Mouse (Mus musculus): ENCODE measurements around the gene Col13a1. TPM values are rescaled to one million over a fixed set of nuclear protein-coding genes. Genes with fewer than 3 reads are reported as not detected.

Col13a1 gene
- 1 to 10 TPM; 1.7 to 2.4 TPM for total RNA-seq (2021)
- long read RNA-seq, experiment 1, partial matches to known transcripts = 0 of 2 reads
- long read RNA-seq, experiment 1, other reads (novel, unspliced or antisense) = 2 of 2 reads
- long read RNA-seq, experiment 2, partial matches to known transcripts = 0 of 2 reads
- long read RNA-seq, experiment 2, other reads (novel, unspliced or antisense) = 2 of 2 reads

DNA sequence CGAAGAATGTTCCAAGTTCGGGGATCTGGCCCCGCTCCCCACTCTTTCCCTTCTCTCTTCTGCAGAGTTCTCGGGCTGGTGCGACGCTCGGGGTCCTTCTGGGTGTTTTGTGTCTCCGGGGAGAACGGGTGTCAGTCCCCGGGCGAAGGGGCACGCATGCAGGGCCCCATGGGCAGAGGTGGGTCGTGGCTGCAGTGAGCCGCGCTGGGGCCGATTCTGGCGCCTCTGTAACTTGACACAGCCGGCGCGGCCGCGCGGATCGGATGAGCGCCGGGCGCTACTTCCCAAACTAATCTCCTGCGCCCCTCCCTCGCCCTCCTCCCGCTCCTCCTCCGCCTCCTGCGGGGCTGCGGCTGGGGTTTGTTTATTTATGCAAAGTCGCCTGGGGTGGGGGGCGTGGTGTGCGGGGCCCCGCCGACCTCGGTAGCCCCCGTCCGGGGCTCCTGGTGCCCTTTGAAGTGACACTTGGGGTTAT lies at the start of gene Col13a1:
Gene Col13a1, minus strand, starts transcription at position 243 of the 475 bp plus-strand sequence.
- no peak for DNase-seq (ENCODE audit: low spot score in 2 of 2)

DNA sequence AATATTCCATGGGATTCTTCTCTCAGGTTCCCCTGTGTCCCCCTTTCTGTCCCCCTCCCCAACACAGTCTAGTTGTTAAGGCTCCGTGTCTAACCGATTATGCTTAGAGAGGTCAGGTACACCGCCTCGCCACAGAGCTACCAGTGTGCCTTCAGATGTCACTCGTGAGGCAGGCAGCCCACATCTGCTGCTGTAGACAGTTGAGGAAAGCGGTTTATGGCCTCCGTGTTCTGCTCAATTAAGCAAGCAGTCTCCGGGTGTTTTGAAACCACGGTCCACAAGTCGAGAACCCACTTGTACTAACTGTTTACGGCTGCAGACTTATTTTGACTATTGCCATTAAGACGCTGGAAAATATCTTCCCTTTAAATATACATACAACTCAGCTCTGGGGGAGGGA lies 48.8 kb upstream of the Col13a1 start:
- DNase-seq (ENCODE audit: low spot score in 2 of 2) = no peak

DNA sequence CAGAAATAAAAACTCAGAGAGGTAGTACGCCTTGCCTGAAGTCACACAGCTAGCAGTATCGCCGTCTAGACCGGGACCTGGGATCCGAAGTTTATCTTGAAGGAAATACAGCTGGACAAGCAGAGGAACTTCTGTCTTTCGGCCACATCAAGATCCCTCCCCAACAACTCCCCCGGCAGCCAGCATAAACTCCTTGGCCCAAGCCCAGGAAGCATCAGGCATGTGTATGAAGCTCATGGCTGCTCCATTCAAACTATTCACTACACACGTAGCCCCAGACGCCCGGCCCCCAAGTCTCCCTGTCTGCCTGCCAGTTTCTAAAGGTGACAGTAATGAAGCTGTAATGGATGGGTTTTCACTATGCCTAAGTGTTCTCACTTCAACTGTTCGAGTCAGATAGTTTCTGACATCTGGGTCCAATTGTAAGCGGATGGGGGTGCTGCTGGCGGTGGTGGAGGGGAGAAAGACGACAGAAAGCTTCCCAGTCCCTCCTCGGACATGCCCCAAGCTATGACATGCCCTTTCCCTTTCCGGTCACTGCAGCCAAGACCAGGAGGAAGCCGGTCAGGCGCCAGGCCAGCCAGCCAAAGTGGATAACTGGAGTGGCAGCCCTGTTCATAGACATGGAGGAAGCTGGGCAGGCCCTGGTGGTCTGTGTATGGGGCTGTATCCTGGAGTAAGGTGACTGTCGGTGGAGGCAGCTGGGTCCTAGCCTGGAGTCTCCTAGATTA lies 45.1 kb upstream of the Col13a1 start:
- no peak for DNase-seq (ENCODE audit: low spot score in 2 of 2)

DNA sequence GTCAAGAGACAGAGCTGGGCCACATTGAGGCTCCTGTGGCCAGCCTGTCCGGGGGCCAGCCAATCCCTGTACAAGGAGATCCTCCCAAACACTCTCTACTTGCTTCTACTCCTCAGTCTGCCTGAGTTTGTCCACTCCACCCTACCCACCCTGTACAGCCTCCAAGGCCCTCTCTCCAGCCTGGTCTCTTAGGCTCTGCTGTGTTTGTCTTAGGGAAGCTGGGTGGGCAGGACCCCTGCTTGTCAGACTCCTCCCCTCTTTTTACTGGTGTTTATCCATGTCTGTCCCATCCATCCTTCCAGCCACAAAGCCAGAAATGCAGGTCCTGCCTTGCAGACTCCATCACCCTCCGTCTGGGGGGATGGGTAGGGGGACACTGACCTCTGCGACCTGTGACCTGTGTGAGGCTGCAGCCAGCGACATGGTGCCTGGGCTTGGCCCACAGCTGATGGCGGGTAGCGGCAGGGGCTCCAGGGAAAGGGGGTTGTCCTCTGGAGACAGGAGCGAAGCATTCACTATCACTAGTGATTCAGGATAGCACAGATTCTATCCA lies 41.2 kb upstream of the Col13a1 start:
- no peak for DNase-seq (ENCODE audit: low spot score in 2 of 2)

DNA sequence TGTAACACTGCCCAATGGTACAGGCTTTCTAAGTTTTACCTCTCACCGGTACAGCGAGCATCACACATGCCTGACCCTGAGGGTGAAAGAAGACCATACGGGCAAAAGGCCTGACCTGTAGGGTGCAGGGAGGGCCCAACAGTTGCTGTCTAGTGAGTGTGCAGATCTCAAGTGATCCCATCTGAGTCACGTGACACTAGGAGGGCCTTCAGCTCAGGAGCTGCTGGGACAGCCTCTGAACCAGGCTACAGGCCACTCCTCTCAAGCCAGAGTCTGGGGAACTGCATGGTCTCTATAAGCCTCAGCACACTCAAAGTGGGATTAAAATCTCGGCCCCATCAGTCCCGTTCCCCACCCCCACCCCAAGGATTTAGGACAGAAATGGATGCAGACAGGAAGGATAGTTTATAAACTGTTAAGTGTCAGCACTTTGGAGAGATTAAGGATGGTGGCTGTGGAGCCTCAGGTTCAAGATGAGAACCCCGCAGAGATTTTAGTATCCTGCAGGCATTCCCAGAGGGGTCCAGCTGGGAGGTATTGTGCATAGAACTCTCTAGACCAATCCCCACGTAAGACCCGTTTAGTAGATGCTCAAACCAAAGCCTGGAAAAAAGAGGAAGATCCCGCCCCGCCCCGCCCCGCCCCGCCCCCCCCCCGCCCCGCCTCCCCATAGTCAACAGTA lies 40.6 kb upstream of the Col13a1 start:
- no peak for DNase-seq (ENCODE audit: low spot score in 2 of 2)

DNA sequence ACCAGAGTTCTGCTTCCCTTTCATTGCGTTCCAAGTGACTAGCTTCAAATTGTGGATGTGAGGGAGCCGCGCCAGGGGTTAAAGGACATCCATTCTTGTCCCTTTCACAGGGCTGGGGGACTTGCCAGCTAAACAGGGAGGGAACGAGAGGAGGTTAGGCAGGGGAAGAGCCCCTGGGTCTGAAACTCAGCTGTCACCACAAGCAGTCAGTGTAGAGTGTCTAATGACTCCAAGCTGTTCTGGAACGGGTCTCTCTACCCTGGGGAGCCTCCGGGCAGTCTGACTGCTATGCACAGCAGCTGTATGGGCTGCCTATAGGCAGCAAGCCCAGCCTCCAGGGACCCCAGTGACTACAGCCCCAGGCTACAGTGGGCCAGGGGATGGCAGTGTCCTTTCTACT lies 38.0 kb upstream of the Col13a1 start:
- DNase-seq (ENCODE audit: low spot score in 2 of 2) = peak in 1 of 2 experiments; percentile 13

DNA sequence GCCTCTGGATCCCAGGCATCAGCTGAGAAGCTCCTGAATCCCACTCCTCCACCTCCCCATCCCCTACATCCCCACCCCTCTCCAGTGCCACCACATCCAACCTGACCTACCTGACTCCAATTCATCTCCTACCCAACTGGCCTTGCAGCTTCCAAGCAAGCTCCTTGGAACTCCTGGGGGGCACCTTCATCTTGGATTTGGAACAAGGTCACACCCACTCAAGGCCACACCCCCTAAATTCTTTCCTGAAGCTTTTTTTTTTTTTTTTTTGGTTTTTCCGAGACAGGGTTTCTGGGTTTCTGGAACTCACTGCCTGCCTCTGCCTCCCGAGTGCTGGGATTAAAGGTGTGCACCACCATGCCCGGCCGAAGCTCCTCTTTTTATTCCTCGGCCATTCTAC lies 34.3 kb upstream of the Col13a1 start:
- DNase-seq (ENCODE audit: low spot score in 2 of 2) = no peak

DNA sequence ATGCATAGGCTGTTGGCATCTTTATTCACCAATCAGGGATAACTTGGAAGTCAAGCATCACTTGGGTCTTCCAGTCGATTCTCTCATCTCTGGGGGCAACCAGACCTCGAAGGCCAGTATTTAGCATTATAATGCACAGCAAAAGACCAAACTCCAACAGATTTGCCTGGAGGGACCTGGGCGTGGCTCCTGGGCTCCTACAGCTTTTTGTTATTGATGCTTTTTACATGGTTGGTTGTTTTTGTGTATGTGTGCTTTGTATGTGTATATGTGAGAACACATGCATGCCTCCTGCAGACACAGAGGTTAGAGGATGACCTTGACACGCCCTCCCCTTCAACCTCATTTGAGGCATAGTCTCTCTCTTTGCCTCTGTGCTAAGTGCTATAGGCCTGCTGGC lies 33.5 kb upstream of the Col13a1 start:
- DNase-seq (ENCODE audit: low spot score in 2 of 2) = no peak

DNA sequence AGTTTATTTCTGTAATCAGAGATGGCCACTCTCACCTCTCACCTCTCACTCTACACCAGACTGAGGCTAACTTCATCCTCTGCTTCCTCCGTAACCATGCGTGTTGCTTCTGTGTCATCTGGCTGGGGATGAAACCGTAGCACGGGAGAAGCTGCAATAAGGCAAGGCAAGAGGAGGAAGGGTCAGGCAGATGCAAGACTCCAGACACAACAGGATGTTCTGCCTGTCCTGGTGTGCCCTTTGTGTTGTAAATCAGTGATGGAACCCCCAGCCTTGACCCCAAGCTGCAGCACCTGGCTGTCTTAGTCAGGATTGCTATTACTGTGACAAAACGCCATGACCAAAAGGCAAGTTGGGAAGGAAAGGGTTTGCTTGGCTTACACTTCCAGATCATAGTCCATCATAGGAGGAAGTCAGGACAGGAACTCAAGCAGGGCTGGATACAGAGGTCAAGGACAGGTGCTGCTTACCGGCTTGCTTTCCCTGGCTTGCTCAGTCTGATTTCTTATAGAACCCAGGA lies 31.1 kb upstream of the Col13a1 start:
- DNase-seq (ENCODE audit: low spot score in 2 of 2) = no peak

DNA sequence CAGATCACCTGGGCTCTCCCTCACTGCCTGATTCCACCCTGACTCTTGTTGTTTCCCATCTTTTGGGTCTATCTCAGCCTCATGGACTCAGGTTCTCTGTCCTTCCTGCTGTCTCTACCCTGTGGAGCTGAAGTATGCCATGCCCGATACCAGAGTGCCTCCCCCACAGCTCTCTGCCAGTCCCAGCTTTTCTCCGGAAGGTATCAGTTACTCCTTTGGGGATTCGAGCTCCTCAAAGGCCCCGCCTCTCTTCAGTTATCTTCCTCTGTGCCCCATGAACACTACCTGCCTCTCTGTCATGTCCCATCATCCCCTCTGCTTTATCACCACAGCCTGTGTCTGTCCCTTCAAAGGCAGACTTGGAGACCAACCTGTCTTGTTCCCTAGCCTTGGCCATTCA lies 29.1 kb upstream of the Col13a1 start:
- DNase-seq (ENCODE audit: low spot score in 2 of 2) = no peak

DNA sequence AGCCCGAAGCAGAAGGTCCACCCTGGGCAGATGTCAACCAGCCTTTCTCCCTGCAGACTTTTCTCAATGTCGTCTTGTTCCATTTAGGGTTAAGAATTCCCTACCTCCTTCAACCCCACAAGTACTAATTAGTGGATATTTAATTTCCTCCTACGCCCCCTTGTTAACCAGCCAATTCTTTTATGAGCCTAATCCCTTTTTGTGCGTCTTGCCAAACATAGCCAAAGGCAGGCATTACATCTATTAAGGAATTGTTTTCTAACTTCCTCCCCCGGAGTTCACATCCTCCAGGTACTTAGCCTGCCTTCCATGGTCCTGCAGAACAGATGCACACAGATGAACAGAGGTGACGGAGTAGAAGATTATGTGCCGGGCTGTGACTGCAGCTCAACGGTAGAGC lies 27.5 kb upstream of the Col13a1 start:
- no peak for DNase-seq (ENCODE audit: low spot score in 2 of 2)

DNA sequence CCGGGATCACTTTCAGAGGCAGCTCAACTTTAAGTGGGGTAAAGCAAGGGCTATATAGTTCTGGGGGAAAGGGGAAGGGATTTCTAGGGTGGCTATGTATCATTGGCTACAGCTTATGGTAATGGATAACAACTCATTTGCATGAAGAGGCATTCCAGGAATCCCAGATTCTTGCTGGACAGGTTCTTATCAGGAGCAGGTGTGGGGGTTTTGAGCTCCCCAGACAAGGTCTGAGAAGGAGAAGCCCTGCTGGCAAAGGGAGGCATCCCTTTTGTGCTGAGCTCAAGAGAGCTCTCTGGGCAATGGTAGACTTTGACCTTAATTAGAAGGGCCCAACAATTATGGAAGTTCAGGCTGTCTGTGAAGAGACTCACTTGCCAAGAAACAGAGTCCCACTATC lies 21.3 kb upstream of the Col13a1 start:
- no peak for DNase-seq (ENCODE audit: low spot score in 2 of 2)

DNA sequence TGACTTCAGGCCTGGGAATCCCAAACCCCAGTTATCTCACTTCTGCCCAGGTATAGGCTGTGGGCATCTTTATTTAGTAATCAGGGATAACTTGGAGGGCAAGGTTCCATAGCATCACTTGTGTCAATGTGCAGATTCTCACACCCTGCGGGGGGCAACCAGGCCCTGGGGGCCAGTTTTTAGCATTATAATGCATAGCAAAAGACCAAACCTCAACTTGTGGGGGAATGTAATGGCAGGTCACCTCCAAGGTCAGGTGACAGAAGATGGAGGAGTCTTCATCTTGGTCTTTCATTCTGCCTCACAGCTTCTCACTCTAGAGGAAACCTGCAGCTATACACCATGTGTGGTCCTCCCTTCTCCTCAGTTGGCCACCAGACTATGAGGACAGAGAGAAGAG lies 20.9 kb upstream of the Col13a1 start:
- DNase-seq (ENCODE audit: low spot score in 2 of 2) = no peak

DNA sequence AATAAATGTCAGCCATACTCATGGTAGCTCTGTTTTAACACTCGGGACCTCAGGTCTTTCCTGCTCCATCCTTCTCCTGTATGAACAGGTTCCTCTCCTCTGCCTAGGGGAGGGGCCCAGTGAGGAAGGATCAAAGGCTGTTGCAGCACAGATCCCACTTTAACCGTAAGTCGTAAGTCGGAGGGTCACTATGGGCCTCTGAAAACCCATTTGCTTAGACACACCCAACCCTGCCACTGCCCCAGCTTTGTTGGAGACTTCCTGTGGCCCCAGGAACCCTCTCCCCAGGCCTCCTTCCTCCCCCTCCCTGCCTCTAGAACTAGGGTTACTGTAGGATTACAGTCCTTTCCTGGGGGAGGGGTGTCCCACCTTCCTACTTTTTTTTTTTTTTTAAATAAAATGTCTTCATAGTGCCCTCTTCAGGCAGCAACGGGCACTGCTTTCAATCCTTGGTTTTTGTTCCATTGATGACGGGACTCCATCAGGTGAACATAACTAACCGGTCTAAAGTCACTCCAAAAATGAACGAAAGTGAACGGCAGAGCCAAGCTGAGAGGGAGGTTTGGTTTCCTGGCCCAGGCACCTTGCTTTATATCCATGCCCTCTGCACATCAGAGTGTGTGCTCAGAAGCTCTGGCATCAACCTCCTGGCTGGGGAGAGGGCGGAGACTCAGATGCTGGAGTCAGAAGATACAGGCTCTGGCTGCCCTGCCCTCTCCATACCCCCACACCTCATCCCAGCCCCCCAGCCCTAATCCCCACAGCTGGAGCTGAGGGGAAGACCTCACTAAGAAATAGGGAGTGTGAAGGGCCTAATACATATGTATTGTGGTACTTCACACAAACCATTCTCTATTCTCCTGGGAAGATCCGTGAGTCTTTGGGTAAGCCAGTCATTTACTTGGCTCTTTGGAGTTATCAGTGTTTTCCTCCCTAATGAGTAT lies 12.8 kb upstream of the Col13a1 start:
- DNase-seq (ENCODE audit: low spot score in 2 of 2) = no peak

DNA sequence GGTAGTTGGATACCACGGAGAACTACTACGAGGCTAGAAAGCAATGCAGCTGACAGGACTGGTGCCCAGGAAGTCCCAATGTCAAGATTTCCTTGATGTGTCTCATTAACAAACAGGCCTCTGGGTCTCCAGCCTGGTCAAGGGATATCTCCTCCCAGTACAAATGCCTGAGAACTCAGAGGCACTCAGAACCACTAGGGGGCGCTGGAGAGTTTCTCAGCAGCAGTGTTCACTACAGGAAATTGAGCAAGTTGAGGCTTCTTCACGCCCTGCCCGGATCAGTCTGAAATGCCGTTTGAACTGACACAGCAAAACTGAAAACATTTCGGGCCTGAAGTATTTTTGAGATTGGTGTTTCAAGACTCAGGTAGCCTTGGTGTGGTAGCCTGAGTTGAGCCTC lies 1.5 kb upstream of the Col13a1 start:
- DNase-seq (ENCODE audit: low spot score in 2 of 2) = peak; percentile 89 to 92

DNA sequence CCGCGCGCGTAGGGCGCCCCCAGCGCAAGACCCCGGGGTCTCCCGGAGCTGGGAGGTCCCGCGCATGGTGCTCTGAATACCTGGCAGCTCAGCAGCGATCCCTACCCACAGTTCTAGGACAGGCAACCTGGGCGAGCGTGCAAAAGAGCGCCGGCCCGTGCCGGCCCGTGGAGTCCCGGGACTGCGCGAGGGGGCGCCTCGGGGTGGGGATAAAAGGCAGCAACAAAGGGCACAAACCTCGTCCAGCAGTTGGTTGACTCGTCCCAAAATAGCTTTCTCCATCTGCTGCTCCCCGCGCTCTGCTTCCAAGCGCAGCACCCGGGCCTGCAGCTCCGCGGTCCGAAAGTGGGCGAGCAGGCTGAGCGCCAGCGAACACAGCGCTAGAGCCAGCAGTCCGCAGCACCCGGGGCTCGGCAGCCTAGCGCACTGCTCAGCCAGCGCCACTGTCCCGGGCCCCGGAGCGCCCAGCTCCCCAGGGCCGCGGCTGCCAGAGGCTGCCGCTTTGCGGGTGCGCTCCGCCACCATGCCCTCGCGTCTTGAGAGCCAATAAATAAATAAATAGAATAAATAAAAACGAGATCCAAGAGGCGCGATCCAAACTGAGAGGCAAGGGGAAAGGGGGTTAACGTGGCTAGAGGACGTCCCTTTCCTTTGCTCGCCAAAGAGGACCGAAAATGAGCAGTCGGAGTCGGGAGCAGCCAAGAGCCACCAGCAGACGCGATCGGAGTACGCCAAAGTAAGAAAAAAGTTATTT lies 619 bp downstream of the Col13a1 start:
- peak in 1 of 2 experiments; percentile 23 for DNase-seq (ENCODE audit: low spot score in 2 of 2)

DNA sequence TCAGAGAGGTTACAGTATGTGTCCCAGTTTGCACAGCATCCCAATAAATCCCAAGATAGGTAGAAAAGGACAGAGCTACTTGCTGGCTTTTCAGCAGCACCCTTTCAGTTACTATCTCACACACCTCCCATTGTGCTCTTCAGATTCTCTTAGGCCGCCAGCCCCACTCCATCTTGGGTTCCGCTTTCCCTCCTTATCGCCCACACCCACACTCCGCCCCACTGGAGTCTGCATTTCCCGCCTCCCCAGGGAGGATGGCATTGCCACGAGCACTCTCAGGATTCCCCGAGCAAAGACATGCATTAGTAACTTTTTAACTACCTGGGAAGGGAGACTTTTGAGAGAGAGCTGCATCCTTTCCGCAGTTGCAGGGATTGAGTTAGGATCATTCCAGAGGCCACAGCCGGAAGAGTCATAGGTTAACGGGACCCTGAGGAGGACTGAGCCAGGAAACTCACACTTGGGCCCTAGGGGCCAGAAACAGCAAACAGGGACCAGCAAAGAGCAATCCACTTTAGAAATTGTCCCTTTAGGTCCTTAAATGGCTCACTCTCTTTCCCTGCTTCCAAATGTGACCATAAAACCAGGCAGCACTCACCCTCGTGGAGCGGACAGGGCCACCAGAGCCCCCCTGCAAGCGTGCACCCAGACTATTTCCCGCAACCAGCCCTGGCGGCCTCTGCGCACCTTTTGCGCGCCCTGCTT lies 1.4 kb downstream of the Col13a1 start:
- DNase-seq (ENCODE audit: low spot score in 2 of 2) = no peak

DNA sequence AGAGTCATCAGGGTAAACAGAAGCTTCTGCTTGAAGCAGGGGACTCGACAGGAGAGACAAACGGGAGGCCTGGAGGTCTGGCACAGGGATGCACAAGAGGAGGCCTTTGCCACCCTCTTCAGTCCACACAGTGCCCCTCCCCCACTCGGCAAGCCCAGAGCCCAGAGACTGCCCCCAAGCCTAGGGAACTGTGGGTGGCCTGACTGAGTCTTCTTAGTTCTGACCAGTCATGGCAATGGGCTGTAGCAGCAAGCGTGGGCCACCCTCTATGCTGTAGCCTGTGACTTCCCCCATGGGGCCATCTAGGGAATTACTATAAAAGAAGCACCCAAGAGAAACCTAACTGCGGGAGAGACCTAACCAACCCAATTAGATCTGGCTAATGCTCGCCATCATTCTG lies 1.9 kb downstream of the Col13a1 start:
- peak in 1 of 2 experiments; percentile 33 for DNase-seq (ENCODE audit: low spot score in 2 of 2)

DNA sequence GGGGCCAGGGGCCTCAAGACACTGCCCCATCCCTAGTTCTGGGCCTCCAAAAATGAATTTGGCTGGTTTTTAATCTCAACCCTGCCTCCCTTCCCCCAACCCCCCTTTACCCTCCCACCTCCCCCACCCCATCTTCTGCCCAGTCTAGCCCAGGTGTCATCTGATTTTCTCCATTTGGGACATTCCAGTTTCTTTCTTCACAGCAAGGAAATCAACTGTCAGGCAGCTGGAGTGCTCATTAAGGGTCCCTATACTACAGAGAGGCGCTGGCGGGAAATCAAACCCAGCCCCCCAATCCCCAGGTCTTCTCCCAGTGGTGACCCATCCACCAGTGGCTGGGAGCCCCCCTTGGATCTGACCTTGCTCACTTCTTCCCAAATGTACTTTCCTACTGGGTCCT lies 4.3 kb downstream of the Col13a1 start:
- DNase-seq (ENCODE audit: low spot score in 2 of 2) = no peak
